Mouse (Mus musculus): ENCODE data around the gene Nxph1. TPM values are rescaled to one million over a fixed set of nuclear protein-coding genes. Genes with fewer than 3 reads are reported as not detected.

Gene Nxph1
- polyA plus RNA-seq (2015; fragmentation: Nextera tagmentation; extraction: Ambion mirVana), result 0.37 and 0.61 TPM in 2 replicates

DNA sequence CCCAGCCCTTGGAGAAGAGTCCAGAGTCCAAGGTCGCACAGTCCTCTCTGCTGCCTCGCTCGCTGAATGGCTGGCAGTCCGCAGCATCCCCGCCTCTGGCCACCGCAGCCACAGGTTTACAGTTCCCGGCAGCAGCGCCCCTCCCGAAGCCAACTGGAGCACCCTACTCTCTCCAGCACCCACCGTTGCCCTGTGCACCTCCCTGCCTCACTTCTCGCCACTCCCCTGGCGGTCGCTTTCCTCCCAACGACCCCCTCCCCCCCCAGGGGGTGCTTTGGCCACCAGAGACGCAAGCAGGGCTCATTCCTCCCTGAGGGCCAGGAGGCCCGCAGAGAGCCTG is at the start of gene Nxph1:
TSS of gene Nxph1 (plus strand) at position 301 of the 340 bp plus-strand sequence.
- ATAC-seq (ENCODE audit: insufficient read depth, low FRiP score), result peak; percentile 7; the same call in 1 of the 2 replicates
- no peaks in the 10 kb centered on the region for H3K36me3 ChIP-seq (ENCODE audit: control insufficient read depth, insufficient read depth, low read length)

DNA sequence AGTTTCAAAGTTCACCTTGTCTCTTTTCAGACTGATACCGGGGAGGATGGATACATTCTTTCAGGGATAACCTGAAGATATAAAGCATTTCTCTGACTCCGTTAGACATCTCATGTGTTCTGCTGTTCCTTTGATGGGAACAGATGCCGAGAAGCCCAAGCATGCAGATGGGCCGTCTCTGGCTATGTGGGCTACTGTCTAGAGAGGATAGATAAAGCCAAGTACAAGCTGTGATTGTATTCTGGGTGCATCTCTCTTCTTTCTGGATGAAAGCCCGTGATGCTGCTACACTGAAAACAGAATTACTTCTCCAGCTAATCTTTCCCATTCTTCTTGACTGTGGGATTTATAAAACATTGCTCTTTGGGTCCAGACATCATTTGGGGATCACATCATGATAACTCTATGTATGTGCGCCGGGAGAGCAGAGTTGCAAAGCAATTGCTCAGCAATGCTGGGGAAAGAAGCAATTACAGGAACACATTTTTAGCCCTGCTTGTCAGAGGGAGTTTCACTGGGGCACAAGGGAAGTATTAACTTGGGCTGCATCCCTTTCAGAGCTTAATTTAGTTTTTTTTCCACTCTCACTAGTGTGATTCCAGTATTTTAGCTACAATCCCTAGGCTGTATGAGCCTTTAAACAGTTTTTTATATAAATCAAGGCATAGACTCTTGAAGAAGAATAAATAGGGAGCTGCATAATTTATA is 48.1 kb upstream of the Nxph1 start:
- Histone ChIP-seq H3K4me2 (ENCODE audit: low read depth, low read length) (no peak overlapping the region), H3K9ac (ENCODE audit: low read length) (no peak overlapping the region), H3K4me3 (replicated peaks; ENCODE audit: low read length) (no peak overlapping the region), H3K36me3 (ENCODE audit: control insufficient read depth, insufficient read depth, low read length) (no peaks in the 10 kb centered on the region), H3K9me3 (replicated peaks; ENCODE audit: control insufficient read depth, low read length) (no peaks in the 10 kb centered on the region), H3K27me3 (ENCODE audit: control insufficient read depth, insufficient read depth, low read length) (no peaks in the 10 kb centered on the region), H3K4me1 (ENCODE audit: control insufficient read depth, insufficient read depth, low read length) (no peaks in the 10 kb centered on the region), H3K27ac (ENCODE audit: low read length) (no peak overlapping the region)
- ATAC-seq (ENCODE audit: insufficient read depth, low FRiP score), result no peak
- 74% methylated on average over 7 of the region's 7 CpGs for WGBS

More for the DNA sequence above, at the start of gene Nxph1:
- WGBS, result 2% methylated on average over 16 of the region's 16 CpGs
- Histone ChIP-seq H3K27ac (ENCODE audit: low read length) (no peak within 1 kb of the TSS), H3K4me2 (ENCODE audit: low read depth, low read length) (peak within 1 kb of the TSS; percentile 47), H3K4me1 (ENCODE audit: control insufficient read depth, insufficient read depth, low read length) (peaks cover 4% of the 10 kb centered on the region; the same call in 1 of the 2 replicates), H3K4me3 (replicated peaks; ENCODE audit: low read length) (peak within 1 kb of the TSS; percentile 35), H3K27me3 (ENCODE audit: control insufficient read depth, insufficient read depth, low read length) (peaks cover 59% of the 10 kb centered on the region), H3K9me3 (replicated peaks; ENCODE audit: control insufficient read depth, low read length) (no peaks in the 10 kb centered on the region), H3K9ac (ENCODE audit: low read length) (no peak within 1 kb of the TSS)

DNA sequence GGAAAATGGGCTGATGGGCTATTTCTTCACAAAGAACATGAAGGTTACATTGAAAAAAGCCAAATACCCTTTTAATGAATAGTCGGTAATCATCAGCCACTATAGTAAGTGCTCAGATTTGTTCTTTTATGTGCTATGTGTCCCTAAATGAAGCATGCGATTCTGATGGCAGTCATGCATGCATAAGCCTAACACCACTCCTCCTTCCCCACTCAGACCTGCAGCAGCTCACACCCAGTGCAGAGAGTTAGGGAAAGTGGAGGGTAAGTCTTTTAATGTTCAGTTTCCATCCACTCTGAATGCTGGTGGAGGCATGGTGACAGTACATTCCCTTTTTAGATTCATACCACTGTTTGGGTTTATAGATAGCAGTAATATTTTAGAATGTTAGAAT is 47.5 kb upstream of the Nxph1 start:
- no peaks in the 10 kb centered on the region for H3K4me1 ChIP-seq (ENCODE audit: control insufficient read depth, insufficient read depth, low read length)
- ATAC-seq (ENCODE audit: insufficient read depth, low FRiP score), result no peak
- no peak overlapping the region for H3K4me2 ChIP-seq (ENCODE audit: low read depth, low read length)
- H3K36me3 ChIP-seq (ENCODE audit: control insufficient read depth, insufficient read depth, low read length), result no peaks in the 10 kb centered on the region
- H3K27ac ChIP-seq (ENCODE audit: low read length), result no peak overlapping the region
- H3K9me3 ChIP-seq (replicated peaks; ENCODE audit: control insufficient read depth, low read length), result no peaks in the 10 kb centered on the region
- no peak overlapping the region for H3K9ac ChIP-seq (ENCODE audit: low read length)
- no peak overlapping the region for H3K4me3 ChIP-seq (replicated peaks; ENCODE audit: low read length)
- WGBS, result 82% methylated on average over 2 of the region's 2 CpGs
- H3K27me3 ChIP-seq (ENCODE audit: control insufficient read depth, insufficient read depth, low read length), result no peaks in the 10 kb centered on the region

DNA sequence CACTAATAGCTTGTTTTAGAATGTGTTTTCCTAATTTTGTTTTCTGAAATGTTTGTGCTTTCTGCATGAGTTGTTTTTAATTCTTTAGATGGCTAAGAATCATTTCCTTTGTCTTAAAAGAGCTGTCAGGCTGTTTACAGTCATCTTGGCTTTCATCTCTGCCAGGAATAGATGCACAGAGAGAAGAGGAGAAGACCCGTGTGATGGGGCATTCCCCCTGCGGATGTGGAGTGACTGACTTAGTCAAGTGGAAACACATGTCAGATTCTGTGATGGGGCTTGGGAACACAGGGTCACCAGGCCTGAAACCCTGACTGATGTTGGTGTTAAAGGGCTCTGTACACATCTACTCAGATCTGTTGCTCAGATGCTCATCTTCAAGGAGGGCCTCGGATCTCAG is 40.3 kb upstream of the Nxph1 start:
- H3K27me3 ChIP-seq (ENCODE audit: control insufficient read depth, insufficient read depth, low read length), result no peaks in the 10 kb centered on the region
- H3K9me3 ChIP-seq (replicated peaks; ENCODE audit: control insufficient read depth, low read length), result no peaks in the 10 kb centered on the region
- H3K4me2 ChIP-seq (ENCODE audit: low read depth, low read length), result no peak overlapping the region
- WGBS, result 74% methylated on average over 3 of the region's 3 CpGs
- no peak overlapping the region for H3K27ac ChIP-seq (ENCODE audit: low read length)
- H3K9ac ChIP-seq (ENCODE audit: low read length), result no peak overlapping the region
- ATAC-seq (ENCODE audit: insufficient read depth, low FRiP score), result no peak
- no peaks in the 10 kb centered on the region for H3K4me1 ChIP-seq (ENCODE audit: control insufficient read depth, insufficient read depth, low read length)
- H3K4me3 ChIP-seq (replicated peaks; ENCODE audit: low read length), result no peak overlapping the region
- H3K36me3 ChIP-seq (ENCODE audit: control insufficient read depth, insufficient read depth, low read length), result no peaks in the 10 kb centered on the region

DNA sequence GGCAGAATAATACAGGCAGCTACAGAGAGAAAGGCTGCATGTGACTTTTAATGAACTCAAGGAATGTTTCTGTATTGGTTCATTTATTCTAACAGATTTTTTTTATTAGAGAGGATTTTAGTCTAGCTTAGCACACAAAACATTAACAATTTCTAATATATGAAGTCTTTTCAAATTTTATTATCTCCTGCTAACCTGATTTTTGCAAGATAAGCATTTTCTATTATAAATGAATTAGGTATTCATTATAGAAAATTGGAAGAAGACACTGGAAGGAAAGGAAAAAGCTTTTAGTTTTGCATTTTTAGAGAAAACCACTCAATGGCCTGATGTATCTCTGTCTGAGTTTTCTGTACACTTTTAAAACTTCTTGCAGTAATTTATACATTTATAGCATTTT is 34.8 kb upstream of the Nxph1 start:
- Histone ChIP-seq H3K9ac (ENCODE audit: low read length) (no peak overlapping the region), H3K36me3 (ENCODE audit: control insufficient read depth, insufficient read depth, low read length) (no peaks in the 10 kb centered on the region), H3K9me3 (replicated peaks; ENCODE audit: control insufficient read depth, low read length) (no peaks in the 10 kb centered on the region), H3K4me1 (ENCODE audit: control insufficient read depth, insufficient read depth, low read length) (no peaks in the 10 kb centered on the region), H3K4me2 (ENCODE audit: low read depth, low read length) (no peak overlapping the region), H3K27me3 (ENCODE audit: control insufficient read depth, insufficient read depth, low read length) (no peaks in the 10 kb centered on the region), H3K27ac (ENCODE audit: low read length) (no peak overlapping the region), H3K4me3 (replicated peaks; ENCODE audit: low read length) (no peak overlapping the region)
- no peak for ATAC-seq (ENCODE audit: insufficient read depth, low FRiP score)

DNA sequence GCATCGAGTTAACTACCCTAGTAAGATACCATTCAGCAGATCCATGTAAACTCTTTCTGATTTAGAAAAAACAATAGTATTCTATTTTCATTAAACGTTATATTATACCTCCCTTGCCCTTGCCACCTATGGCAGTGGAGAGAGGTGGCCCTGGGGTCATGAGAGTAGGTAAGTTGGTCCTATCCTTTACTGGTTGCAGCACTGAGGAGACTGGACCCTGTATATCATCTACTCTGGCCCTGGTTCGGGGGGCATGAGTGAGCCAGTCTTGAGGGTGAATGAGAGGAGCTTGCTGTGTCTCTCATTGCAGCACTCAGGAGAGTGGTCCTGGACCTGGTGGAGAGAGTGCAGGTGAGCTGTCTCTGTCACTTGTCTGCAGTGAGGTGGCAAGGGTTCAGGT is 33.5 kb upstream of the Nxph1 start:
- Histone ChIP-seq H3K4me1 (ENCODE audit: control insufficient read depth, insufficient read depth, low read length) (no peaks in the 10 kb centered on the region), H3K27me3 (ENCODE audit: control insufficient read depth, insufficient read depth, low read length) (no peaks in the 10 kb centered on the region), H3K9me3 (replicated peaks; ENCODE audit: control insufficient read depth, low read length) (no peaks in the 10 kb centered on the region), H3K36me3 (ENCODE audit: control insufficient read depth, insufficient read depth, low read length) (no peaks in the 10 kb centered on the region), H3K27ac (ENCODE audit: low read length) (no peak overlapping the region), H3K4me2 (ENCODE audit: low read depth, low read length) (no peak overlapping the region), H3K9ac (ENCODE audit: low read length) (no peak overlapping the region), H3K4me3 (replicated peaks; ENCODE audit: low read length) (no peak overlapping the region)
- ATAC-seq (ENCODE audit: insufficient read depth, low FRiP score), result no peak
- 74% methylated on average over 3 of the region's 3 CpGs for WGBS

DNA sequence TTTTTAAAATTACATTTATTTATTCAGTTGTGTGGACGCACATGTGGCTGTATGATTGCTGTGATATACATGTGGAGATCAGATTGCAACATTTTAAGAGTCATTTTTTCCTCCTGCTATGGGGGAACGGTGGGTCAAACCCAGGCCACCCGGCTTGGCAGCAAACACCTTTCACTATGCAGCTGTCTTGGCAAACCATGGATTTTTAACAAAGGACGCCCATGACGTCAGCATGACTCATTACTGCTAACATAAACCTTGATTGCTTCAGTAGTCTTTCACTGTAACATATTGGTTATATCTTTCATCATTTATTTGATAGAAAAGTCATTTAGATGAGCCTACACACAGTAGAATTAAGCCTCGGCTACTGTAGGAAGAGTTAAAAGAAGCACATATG is 23.8 kb upstream of the Nxph1 start:
- no peak for ATAC-seq (ENCODE audit: insufficient read depth, low FRiP score)
- Histone ChIP-seq H3K9me3 (replicated peaks; ENCODE audit: control insufficient read depth, low read length) (no peaks in the 10 kb centered on the region), H3K36me3 (ENCODE audit: control insufficient read depth, insufficient read depth, low read length) (no peaks in the 10 kb centered on the region), H3K4me3 (replicated peaks; ENCODE audit: low read length) (no peak overlapping the region), H3K27me3 (ENCODE audit: control insufficient read depth, insufficient read depth, low read length) (no peaks in the 10 kb centered on the region), H3K4me2 (ENCODE audit: low read depth, low read length) (no peak overlapping the region), H3K9ac (ENCODE audit: low read length) (no peak overlapping the region), H3K4me1 (ENCODE audit: control insufficient read depth, insufficient read depth, low read length) (no peaks in the 10 kb centered on the region), H3K27ac (ENCODE audit: low read length) (no peak overlapping the region)
- 43% methylated on average over 6 of the region's 6 CpGs for WGBS

DNA sequence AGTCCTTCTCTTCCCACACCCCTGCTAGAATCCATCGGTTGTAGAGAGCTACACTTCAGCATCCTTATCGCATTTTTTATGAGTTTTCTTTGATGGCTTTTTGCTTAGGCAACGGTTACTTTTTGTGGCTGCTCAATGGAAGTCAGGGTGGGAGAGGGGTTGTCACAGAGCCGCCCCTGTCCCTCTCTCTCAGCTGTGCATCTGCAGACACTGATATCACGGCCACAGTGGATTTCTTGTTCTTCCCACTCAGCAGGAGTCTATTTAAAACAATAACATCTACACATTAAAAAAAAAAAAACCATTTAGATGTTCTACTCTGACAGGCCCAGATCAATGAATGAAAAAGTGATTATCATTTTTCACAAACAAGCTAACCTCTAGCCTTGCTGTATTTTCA is 13.0 kb upstream of the Nxph1 start:
- Histone ChIP-seq H3K27ac (ENCODE audit: low read length) (no peak overlapping the region), H3K4me3 (replicated peaks; ENCODE audit: low read length) (no peak overlapping the region), H3K9me3 (replicated peaks; ENCODE audit: control insufficient read depth, low read length) (no peaks in the 10 kb centered on the region), H3K27me3 (ENCODE audit: control insufficient read depth, insufficient read depth, low read length) (no peaks in the 10 kb centered on the region), H3K4me1 (ENCODE audit: control insufficient read depth, insufficient read depth, low read length) (no peaks in the 10 kb centered on the region), H3K4me2 (ENCODE audit: low read depth, low read length) (no peak overlapping the region), H3K36me3 (ENCODE audit: control insufficient read depth, insufficient read depth, low read length) (no peaks in the 10 kb centered on the region), H3K9ac (ENCODE audit: low read length) (no peak overlapping the region)
- 41% methylated on average over 5 of the region's 5 CpGs for WGBS
- ATAC-seq (ENCODE audit: insufficient read depth, low FRiP score), result no peak

DNA sequence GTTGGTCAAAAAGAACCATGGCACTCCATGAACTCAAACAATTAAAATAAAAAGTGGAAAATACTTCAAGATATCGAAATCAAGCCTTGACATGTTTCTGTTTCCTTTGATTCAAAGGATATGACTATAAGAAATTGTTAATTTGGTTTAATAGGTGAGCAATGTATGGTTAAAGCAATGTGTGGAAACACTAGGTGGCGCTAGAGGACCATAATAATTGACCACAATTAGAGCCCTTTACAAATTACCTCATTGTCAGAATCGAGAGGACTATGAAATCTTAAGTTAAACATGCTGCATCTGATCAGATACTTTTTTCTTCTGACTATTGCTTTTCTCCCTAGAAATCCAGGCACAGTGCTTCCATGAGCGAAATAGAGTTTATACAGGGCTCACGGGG is 12.5 kb upstream of the Nxph1 start:
- Histone ChIP-seq H3K4me3 (replicated peaks; ENCODE audit: low read length) (no peak overlapping the region), H3K27me3 (ENCODE audit: control insufficient read depth, insufficient read depth, low read length) (no peaks in the 10 kb centered on the region), H3K27ac (ENCODE audit: low read length) (no peak overlapping the region), H3K36me3 (ENCODE audit: control insufficient read depth, insufficient read depth, low read length) (no peaks in the 10 kb centered on the region), H3K9ac (ENCODE audit: low read length) (no peak overlapping the region), H3K4me2 (ENCODE audit: low read depth, low read length) (peak overlapping the region; percentile 14; the same call in 1 of the 2 replicates), H3K4me1 (ENCODE audit: control insufficient read depth, insufficient read depth, low read length) (no peaks in the 10 kb centered on the region), H3K9me3 (replicated peaks; ENCODE audit: control insufficient read depth, low read length) (no peaks in the 10 kb centered on the region)
- ATAC-seq (ENCODE audit: insufficient read depth, low FRiP score), result no peak
- WGBS, result 12% methylated on average over 5 of the region's 5 CpGs

Measured in stomach, embryonic 16.5 days (tissue).